In genomic region chr11:102962861-102963245, GRCm38 (mm10) we compare ENCODE assay signal across 14 mouse cellular contexts. TPM values are rescaled to one million over a fixed set of nuclear protein-coding genes. Genes with fewer than 3 reads are reported as not detected.
DNase-seq lines count a peak whose midpoint lies in the region; ATAC-seq lines count a peak whose summit lies in the region.
"Had no signal": no experiment of that assay in that cellular context is flagged by ENCODE, and none has a peak within 500 bp of the region (broad histone marks: within the 10 kb centered on the region; RNA-seq: fewer than 3 reads in every experiment).

No protein-coding gene starts in this region.

- peaks cover 30% of the 10 kb centered on the region for H3K4me1 ChIP-seq in kidney, embryonic 15.5 days
- peaks cover 20% of the 10 kb centered on the region for H3K4me1 ChIP-seq in embryonic facial prominence, embryonic 15.5 days
- H3K4me1 ChIP-seq in hindbrain, embryonic 15.5 days (replicated peaks) = peaks cover 29% of the 10 kb centered on the region
- H3K4me1 ChIP-seq in midbrain, embryonic 16.5 days (ENCODE audit: control insufficient read depth, insufficient read depth, low read length) = peaks cover 19% of the 10 kb centered on the region

- H3K9ac ChIP-seq in kidney, embryonic 15.5 days = no peak overlapping the region
- no peak overlapping the region for H3K9ac ChIP-seq in embryonic facial prominence, embryonic 15.5 days
- no peak overlapping the region for H3K9ac ChIP-seq in hindbrain, embryonic 15.5 days
- H3K9ac ChIP-seq in midbrain, embryonic 16.5 days (ENCODE audit: low read depth, low read length) = peak overlapping the region; percentile 55; the same call in 1 of the 2 replicates

- H3K4me2 ChIP-seq in kidney, embryonic 15.5 days = peak overlapping the region; percentile 40
- peak overlapping the region; percentile 29; the same call in 1 of the 2 replicates for H3K4me2 ChIP-seq in embryonic facial prominence, embryonic 15.5 days (replicated peaks)
- H3K4me2 ChIP-seq in hindbrain, embryonic 15.5 days = peak overlapping the region; percentile 44
- H3K4me2 ChIP-seq in midbrain, embryonic 16.5 days (ENCODE audit: low read length) = peak overlapping the region; percentile 48

- no peaks in the 10 kb centered on the region for H3K9me3 ChIP-seq in kidney, embryonic 15.5 days (replicated peaks)
- H3K9me3 ChIP-seq in embryonic facial prominence, embryonic 15.5 days (replicated peaks) = no peaks in the 10 kb centered on the region
- H3K9me3 ChIP-seq in hindbrain, embryonic 15.5 days = no peaks in the 10 kb centered on the region
- no peaks in the 10 kb centered on the region for H3K9me3 ChIP-seq in midbrain, embryonic 16.5 days (replicated peaks; ENCODE audit: control insufficient read depth, low read length, poor library complexity, severe bottlenecking)

- no peaks in the 10 kb centered on the region for H3K36me3 ChIP-seq in kidney, embryonic 15.5 days
- no peaks in the 10 kb centered on the region for H3K36me3 ChIP-seq in embryonic facial prominence, embryonic 15.5 days
- H3K36me3 ChIP-seq in hindbrain, embryonic 15.5 days = no peaks in the 10 kb centered on the region
- no peaks in the 10 kb centered on the region for H3K36me3 ChIP-seq in midbrain, embryonic 16.5 days (ENCODE audit: control insufficient read depth, insufficient read depth, low read length)

- ATAC-seq in kidney, embryonic 15.5 days (replicated peaks; ENCODE audit: low FRiP score) = no peak
- no peak for ATAC-seq in embryonic facial prominence, embryonic 15.5 days (ENCODE audit: insufficient number of reproducible peaks, low FRiP score, low TSS enrichment, low read depth)
- no peak for ATAC-seq in hindbrain, embryonic 15.5 days (ENCODE audit: low FRiP score, low read depth)
- no peak for ATAC-seq in midbrain, embryonic 16.5 days
- no peak for ATAC-seq in cerebellum, adult (ENCODE audit: insufficient number of reproducible peaks, low FRiP score, low TSS enrichment)
- ATAC-seq: CD4-positive, CD25-positive, alpha-beta regulatory T cell, adult 4 months had no signal

- 35% methylated on average over 7 of the region's 7 CpGs for WGBS in kidney, embryonic 15.5 days
- 41% methylated on average over 7 of the region's 7 CpGs for WGBS in embryonic facial prominence, embryonic 15.5 days
- 18% methylated on average over 7 of the region's 7 CpGs for WGBS in hindbrain, embryonic 15.5 days
- WGBS in midbrain, embryonic 16.5 days = 18% methylated on average over 7 of the region's 7 CpGs

- DNase-seq in kidney, adult 18-20 months = no peak
- DNase-seq in spleen, adult 12 weeks (ENCODE audit: low spot score) = no peak
- DNase-seq in adrenal gland, postnatal 4 days (ENCODE audit: low spot score in 2 of 2) = no peak
- DNase-seq: heart, postnatal 36 days; layer of hippocampus, adult 9-11 months; thymus, postnatal 4 days had no signal

- H3K4me3 ChIP-seq in kidney, embryonic 15.5 days (replicated peaks) = 0 out of 2 replicates have a peak overlapping the region, but pooled peaks have one; percentile 1
- H3K4me3 ChIP-seq in embryonic facial prominence, embryonic 15.5 days (replicated peaks) = no peak overlapping the region
- no peak overlapping the region for H3K4me3 ChIP-seq in hindbrain, embryonic 15.5 days
- no peak overlapping the region; the same call in 1 of the 2 replicates for H3K4me3 ChIP-seq in midbrain, embryonic 16.5 days (ENCODE audit: low read depth, low read length)
- H3K4me3 ChIP-seq: myocyte had no signal

- peaks cover 42% of the 10 kb centered on the region for H3K27me3 ChIP-seq in kidney, embryonic 15.5 days
- 0 out of 2 replicates have a peak, but pooled peaks cover 5% of the 10 kb centered on the region for H3K27me3 ChIP-seq in embryonic facial prominence, embryonic 15.5 days
- H3K27me3 ChIP-seq in hindbrain, embryonic 15.5 days = peaks cover 9% of the 10 kb centered on the region; the same call in 1 of the 2 replicates
- H3K27me3 ChIP-seq in midbrain, embryonic 16.5 days (ENCODE audit: control insufficient read depth, insufficient read depth, low read depth, low read length) = no peaks in the 10 kb centered on the region

- no peak overlapping the region for H3K27ac ChIP-seq in kidney, embryonic 15.5 days
- no peak overlapping the region for H3K27ac ChIP-seq in embryonic facial prominence, embryonic 15.5 days (replicated peaks)
- H3K27ac ChIP-seq in hindbrain, embryonic 15.5 days (replicated peaks) = peak overlapping the region; percentile 78; the same call in 1 of the 2 replicates
- H3K27ac ChIP-seq in midbrain, embryonic 16.5 days (ENCODE audit: low read length) = peak overlapping the region; percentile 45; the same call in 1 of the 2 replicates

RNA-seq across cellular contexts. Expression of gene C1ql1, which starts 16.4 kb away (rescaled TPM):
- 3.7 and 4.2 TPM in 2 replicates for polyA plus RNA-seq in kidney, embryonic 15.5 days (2015; fragmentation: Nextera tagmentation; extraction: Ambion mirVana)
- polyA plus RNA-seq in embryonic facial prominence, embryonic 15.5 days (2015; fragmentation: Nextera tagmentation; extraction: Ambion mirVana) = 2.7 and 4.1 TPM in 2 replicates
- polyA plus RNA-seq in hindbrain, embryonic 15.5 days (2015; fragmentation: Nextera tagmentation; extraction: Ambion mirVana) = 9.8 and 11.1 TPM in 2 replicates
- polyA plus RNA-seq in midbrain, embryonic 16.5 days (2015; fragmentation: Nextera tagmentation; extraction: Ambion mirVana) = 6.0 and 7.9 TPM in 2 replicates
- 10 to 100 TPM; 52.6 to 56.8 TPM for total RNA-seq in adrenal gland, postnatal 4 days (2021)
- total RNA-seq: common myeloid progenitor, adult 5-6 weeks; heart, postnatal 36 days had no signal
- polyA plus RNA-seq: CD4-positive, CD25-positive, alpha-beta regulatory T cell, adult 4 months had no signal

RNA-seq across cellular contexts. Expression of gene Kif18b, which starts 37.9 kb away (rescaled TPM):
- 10.7 and 12.4 TPM in 2 replicates for polyA plus RNA-seq in kidney, embryonic 15.5 days (2015; fragmentation: Nextera tagmentation; extraction: Ambion mirVana)
- polyA plus RNA-seq in embryonic facial prominence, embryonic 15.5 days (2015; fragmentation: Nextera tagmentation; extraction: Ambion mirVana) = 8.0 and 8.8 TPM in 2 replicates
- polyA plus RNA-seq in hindbrain, embryonic 15.5 days (2015; fragmentation: Nextera tagmentation; extraction: Ambion mirVana) = 2.1 and 3.6 TPM in 2 replicates
- 0.75 and 1.4 TPM in 2 replicates for polyA plus RNA-seq in midbrain, embryonic 16.5 days (2015; fragmentation: Nextera tagmentation; extraction: Ambion mirVana)
- 10 to 100 TPM; 16.1 to 20.1 TPM for total RNA-seq in adrenal gland, postnatal 4 days (2021)

Comparison
In these comparisons a context has a peak if more than half of its experiments do, and no peak if none do; other contexts are left out.
1. H3K27ac ChIP-seq: peak in hindbrain, embryonic 15.5 days (single experiment) and midbrain, embryonic 16.5 days (single experiment); none in kidney, embryonic 15.5 days (single experiment) and embryonic facial prominence, embryonic 15.5 days (single experiment).
2. Peak in every context shown above with its lines, with median percentiles within 50 percentile points of each other: H3K4me2 ChIP-seq.